Mouse (Mus musculus): ENCODE measurements around the gene Dusp3.
"Not testable (repeated sequence)": the region's sequence is repeated elsewhere in the genome, so short reads cannot be mapped to it uniquely, and the experiment has no call there.

Dusp3 gene

GRCm38 (mm10) chr11:102011510-102011909 lies 24.7 kb upstream of the Dusp3 start:
- DNase-seq (ENCODE audit: low read depth, low spot score): no peak

DNA sequence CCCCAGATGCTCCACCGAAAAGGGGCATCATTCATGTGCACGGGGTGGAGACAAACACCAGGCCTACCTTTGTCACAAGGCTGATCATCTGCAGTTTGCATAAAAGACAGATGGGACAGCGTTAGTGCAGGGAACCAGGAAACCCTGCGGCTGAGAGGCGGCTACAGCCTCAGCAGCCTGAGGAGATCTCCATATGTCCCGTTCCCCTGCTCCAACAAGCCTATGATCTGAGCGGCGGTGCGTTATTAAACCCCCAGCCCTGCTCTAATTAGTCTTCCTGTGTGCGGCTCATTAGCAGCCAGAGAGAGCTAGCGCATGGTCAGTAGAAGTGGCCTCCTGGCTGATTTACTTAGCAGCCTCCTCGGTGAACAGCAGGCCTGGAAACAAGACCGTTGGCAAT lies 23.3 kb upstream of the Dusp3 start:
- DNase-seq (ENCODE audit: low read depth, low spot score): no peak

- no peak for DNase-seq (ENCODE audit: low read depth, low spot score)
Measured at GRCm38 (mm10) chr11:102008954-102009637, 22.3 kb upstream of the Dusp3 start.

DNA sequence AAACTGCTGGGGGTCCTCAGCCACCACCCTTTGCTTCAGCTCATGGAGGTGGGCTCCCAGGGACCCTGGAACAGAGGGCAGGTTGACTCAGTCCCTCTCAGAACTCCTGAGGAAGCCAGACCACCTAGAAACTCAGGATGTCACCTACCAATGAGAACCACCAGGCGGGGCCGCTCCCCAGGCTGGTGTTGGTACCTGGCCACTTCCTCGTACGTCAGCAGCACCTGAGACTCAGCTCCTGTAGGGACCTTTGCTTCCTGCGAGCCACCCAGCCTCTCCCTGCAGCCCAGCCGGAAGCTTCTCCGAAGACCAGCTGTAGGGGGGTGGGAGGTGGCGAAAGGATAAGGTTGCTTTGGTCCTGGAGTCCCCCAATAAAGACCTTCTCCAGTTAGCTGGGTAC lies 21.6 kb upstream of the Dusp3 start:
- no peak for DNase-seq (ENCODE audit: low read depth, low spot score)

- DNase-seq (ENCODE audit: low read depth, low spot score): no peak
Measured at GRCm38 (mm10) chr11:102006688-102007087, 19.9 kb upstream of the Dusp3 start.

DNA sequence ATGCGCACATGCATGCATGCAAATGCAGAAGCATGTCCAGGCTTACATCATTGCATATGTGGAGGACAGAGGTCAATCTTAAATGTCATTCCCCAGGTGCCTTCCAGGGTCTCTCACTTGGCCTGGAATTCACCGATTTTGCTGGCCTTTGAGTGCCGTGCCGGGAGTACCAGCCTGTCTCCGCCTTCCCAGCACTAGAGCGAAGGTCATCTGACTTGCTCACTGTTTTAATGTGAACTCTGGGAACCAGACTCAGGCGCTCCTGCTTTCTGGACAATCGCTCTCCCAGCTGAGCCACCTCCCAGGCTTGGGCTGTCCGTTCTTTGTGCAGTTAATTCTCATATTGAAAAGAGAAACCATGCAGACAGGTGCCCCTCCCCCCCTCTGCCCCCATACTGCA lies 19.5 kb upstream of the Dusp3 start:
- no peak for DNase-seq (ENCODE audit: low read depth, low spot score)

GRCm38 (mm10) chr11:102004251-102004650 lies 17.4 kb upstream of the Dusp3 start:
- DNase-seq (ENCODE audit: low read depth, low spot score): peak; percentile 84

GRCm38 (mm10) chr11:101999466-101999865 lies 12.7 kb upstream of the Dusp3 start:
- no peak for DNase-seq (ENCODE audit: low read depth, low spot score)

DNA sequence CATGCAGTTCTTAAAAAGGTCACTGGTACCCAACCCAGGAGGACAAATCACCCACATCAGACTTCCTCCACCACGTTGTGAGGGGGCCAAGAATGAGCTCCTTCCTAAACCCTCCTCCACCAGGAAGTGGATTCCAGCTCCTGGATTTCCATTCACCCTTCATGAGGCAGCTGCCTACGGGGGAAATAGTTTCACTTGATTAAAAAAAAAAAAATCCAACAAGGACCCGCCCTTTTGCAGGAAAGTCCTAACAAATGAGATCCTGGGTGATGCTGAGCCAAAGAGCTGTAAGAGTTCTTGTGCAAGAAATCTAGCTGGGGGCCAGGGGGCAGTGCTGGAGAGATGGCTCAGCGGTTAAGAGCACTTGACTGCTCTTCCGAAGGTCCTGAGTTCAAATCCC lies 11.4 kb upstream of the Dusp3 start:
- no peak for DNase-seq (ENCODE audit: low read depth, low spot score)

GRCm38 (mm10) chr11:101995938-101996337 lies 9.1 kb upstream of the Dusp3 start:
- DNase-seq (ENCODE audit: low read depth, low spot score): no peak

GRCm38 (mm10) chr11:101994100-101994499 lies 7.3 kb upstream of the Dusp3 start:
- no peak for DNase-seq (ENCODE audit: low read depth, low spot score)

GRCm38 (mm10) chr11:101992411-101992810 lies 5.6 kb upstream of the Dusp3 start:
- no peak for DNase-seq (ENCODE audit: low read depth, low spot score)

DNA sequence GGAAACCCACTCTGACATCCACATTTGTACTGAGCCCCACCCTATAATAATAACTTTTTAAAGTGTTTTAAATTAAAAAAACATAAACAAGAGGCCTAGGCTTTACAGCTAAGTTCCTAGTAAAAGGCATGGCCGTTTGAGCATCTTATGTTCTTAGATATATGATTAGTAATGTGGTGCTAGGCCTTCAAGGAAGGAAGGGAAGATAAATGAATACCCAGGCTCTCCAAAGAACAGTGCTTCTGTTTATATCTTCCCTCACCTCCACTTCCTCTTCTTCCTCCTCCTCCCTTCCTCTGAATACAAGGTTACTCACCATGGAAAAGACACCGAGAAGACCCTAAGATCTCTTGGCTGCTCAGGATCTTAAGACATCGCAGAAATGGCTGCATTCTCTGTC lies 5.0 kb upstream of the Dusp3 start:
- no peak for DNase-seq (ENCODE audit: low read depth, low spot score)

- no peak for DNase-seq (ENCODE audit: low read depth, low spot score)
Measured at GRCm38 (mm10) chr11:101990244-101990643, 3.4 kb upstream of the Dusp3 start.

- peak; percentile 89 for DNase-seq (ENCODE audit: low read depth, low spot score)
Measured at GRCm38 (mm10) chr11:101985990-101986389, 823 bp downstream of the Dusp3 start.

DNA sequence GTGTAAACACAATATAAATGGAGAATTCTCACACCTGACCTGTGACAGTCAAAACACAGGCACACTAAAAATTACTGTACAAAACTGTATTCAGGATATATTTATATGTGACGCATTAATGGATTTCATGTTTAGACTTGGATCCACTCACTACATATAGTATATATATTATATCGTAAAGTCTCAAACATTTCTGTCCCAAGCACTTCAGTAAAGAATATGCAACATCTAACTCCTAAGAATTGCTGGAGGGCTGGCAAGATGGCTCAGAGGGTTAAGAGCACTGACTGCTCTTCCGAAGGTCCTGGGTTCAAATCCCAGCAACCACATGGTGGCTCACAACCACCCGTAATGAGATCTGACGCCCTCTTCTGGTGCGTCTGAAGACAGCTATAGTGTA lies 1.4 kb downstream of the Dusp3 start:
- not testable (repeated sequence) for DNase-seq (ENCODE audit: low read depth, low spot score)

DNA sequence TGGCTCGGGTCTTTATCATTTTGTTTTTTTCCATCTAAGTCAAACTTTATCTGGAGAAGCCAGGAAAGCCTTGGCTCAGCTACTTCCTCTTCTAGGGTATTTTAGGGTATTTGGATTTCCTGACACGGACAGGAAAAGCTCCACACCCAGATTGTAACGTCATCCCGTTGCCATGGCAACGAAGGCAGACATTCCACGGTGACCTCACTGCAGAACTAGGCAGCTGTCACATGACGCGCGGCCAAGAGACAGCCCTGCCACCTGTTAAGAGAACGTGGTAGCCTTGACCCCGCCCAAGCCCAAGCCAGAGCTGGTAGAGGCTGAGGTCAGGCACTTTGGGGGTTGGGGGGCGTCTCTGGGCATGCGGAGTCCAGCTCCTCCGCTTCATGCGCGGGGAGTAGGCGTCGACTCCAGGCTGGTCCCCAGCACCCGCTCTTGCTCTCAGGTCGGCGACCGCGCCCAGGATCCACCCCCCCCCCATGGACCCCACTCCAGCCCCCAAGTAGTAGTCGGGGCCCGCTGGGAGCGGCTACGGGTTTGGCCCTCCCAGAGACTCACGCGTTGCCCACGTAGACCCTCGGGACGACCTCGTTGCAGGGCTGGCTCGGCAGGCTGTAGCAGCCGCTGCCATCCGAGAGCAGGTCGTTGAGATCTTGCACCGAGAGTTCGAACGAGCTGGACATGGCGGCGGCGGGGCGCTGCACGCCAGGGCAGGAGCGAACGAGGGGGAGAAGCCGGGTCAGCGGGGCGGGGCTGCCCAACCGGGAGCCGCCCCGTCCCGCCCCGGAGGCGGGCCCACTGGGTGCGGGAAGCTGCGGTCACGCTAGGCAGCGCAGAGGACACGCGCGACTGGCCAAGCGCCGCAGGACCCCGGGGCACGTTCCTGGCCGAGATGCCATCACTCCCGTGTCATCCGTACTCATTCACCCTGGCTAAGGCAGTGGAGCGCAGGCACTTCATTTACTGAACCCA lies 2.5 kb downstream of the Dusp3 start, which contains the start of gene Cfap97d1:
Cfap97d1 (plus strand) TSS at position 226 of the 972 bp plus-strand sequence.
- DNase-seq (ENCODE audit: low read depth, low spot score): peak; percentile 95

DNA sequence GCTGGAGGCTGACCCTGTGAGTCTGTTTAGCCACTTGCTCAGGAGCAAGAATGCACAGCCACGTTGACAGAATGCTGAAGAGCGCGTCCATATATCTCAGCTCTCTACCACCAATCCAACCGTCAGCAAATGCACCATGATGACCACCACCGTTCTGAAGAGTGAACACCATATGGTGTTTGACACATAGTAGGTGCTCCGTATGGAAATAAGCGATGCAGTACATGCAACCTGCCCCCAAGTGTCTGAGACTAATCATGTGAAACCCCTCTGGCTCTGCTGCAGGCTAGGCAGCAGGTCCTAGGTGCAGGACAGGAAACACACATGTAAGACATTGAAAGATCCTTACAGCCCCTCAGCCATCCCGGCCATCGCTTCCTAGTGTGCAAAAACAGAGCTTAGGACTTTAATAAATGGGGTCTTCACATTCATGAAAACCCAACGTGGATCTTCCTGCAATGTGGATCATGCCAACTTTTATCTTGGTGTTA lies 3.3 kb downstream of the Dusp3 start:
- no peak for DNase-seq (ENCODE audit: low read depth, low spot score)

DNA sequence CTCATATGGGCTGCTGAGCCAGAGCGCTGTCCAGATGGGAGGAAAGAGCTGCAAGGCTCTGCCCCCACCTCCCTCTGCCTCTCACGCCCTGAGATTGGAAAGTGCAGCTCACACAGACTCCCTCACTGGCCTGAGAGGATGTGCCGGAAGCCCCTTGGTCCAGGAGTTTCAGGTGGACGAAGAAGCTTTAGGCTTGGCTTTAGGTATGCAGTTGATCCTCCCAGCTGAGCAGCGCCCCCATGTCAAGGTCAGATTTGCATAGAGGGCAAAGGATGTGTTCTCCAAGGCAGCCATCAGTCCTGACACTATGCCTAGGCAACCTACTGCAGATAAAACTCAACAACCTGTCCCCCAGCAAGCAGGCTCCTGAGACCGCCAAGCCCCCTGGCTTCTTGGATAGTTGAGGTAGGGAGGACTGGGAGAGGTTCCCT lies 3.8 kb downstream of the Dusp3 start:
- peak; percentile 45 for DNase-seq (ENCODE audit: low read depth, low spot score)

DNA sequence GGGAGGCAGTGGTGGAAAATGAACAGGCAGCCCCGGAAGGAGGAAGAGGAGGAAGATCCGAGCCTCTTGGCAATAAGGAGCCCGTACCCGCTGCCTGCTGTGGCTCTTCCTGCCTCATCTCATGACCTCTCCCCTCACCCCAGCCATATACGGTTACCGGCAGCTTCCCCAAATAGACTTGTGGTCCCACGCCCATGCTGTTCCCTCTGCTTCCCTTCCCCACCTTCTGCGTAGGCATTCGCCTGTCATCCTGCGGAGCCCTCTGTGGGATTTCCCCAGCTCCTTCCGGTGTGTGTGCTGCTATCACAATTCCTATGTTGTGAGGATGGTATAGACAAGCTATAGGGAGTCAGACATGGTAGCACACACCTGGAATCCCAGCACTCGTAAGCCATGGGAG lies 5.0 kb downstream of the Dusp3 start:
- no peak for DNase-seq (ENCODE audit: low read depth, low spot score)

DNA sequence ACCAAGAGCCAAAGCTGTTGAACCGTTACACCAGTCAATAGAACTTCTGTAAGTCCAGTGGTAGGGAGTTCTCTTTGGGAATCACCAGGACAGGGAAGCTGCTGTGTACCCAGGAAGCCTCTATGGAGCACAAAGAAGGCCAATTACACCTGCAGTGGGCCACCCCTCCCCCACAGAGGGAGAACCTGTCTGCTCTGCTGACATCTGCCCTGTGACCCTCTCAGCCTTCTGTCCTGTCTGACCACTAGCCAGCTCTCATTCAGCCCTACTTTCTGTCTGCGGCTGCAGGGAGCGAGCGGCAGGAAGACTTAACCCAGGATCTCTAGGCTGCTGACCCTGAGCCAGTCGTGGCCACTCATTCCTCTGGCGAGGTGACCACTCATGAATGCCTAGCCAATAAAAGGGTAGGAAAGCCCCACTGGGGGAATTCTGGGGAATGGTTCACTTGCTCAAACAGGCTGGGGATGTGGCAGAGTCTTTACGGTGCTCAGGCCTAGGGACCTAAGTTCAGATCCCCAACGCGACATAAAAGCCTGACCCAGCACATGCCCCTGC lies 6.1 kb downstream of the Dusp3 start:
- no peak for DNase-seq (ENCODE audit: low read depth, low spot score)

GRCm38 (mm10) chr11:101979140-101979539 lies 7.7 kb downstream of the Dusp3 start:
- DNase-seq (ENCODE audit: low read depth, low spot score): no peak

Measured in ZHBTc4 (cell line).